ENCODE assay signal across 9 mouse cellular contexts in genomic region chrY:808991-809661, GRCm38 (mm10). TPM values are rescaled to one million over a fixed set of nuclear protein-coding genes. Genes with fewer than 3 reads are reported as not detected.
DNase-seq lines count a peak whose midpoint lies in the region; ATAC-seq and TF ChIP-seq lines count a peak whose summit lies in the region.
"Had no signal": no experiment of that assay in that cellular context is flagged by ENCODE, and none has a peak within 500 bp of the region (broad histone marks: within the 10 kb centered on the region; RNA-seq: fewer than 3 reads in every experiment).

No protein-coding gene starts in this region.

- H3K4me2 ChIP-seq in embryonic facial prominence, embryonic 12.5 days (replicated peaks), result peak overlapping the region; percentile 27
- peak overlapping the region; percentile 37 for H3K4me2 ChIP-seq in hindbrain, embryonic 14.5 days (replicated peaks)
- H3K4me2 ChIP-seq in liver, postnatal 0 days (ENCODE audit: low read depth, low read length), result peak overlapping the region; percentile 48; the same call in 1 of the 2 replicates
- H3K4me2 ChIP-seq in stomach, embryonic 15.5 days, result peak overlapping the region; percentile 37

- intact Hi-C loops in heart, postnatal 25 days (cut with DNase I), result no loop called here

- 0% methylated on average over 14 of the region's 15 CpGs for WGBS in embryonic facial prominence, embryonic 12.5 days
- WGBS in hindbrain, embryonic 14.5 days, result 0% methylated on average over 11 of the region's 15 CpGs
- WGBS in liver, postnatal 0 days (ENCODE audit: insufficient replicate concordance), result 1% methylated on average over 10 of the region's 15 CpGs
- WGBS in stomach, embryonic 15.5 days, result 3% methylated on average over 5 of the region's 15 CpGs

- no peaks in the 10 kb centered on the region for H3K9me3 ChIP-seq in embryonic facial prominence, embryonic 12.5 days
- H3K9me3 ChIP-seq in hindbrain, embryonic 14.5 days (ENCODE audit: control insufficient read depth, low read length), result no peaks in the 10 kb centered on the region
- no peaks in the 10 kb centered on the region for H3K9me3 ChIP-seq in liver, postnatal 0 days (ENCODE audit: low read length)
- no peaks in the 10 kb centered on the region for H3K9me3 ChIP-seq in stomach, embryonic 15.5 days

- H3K27ac ChIP-seq in embryonic facial prominence, embryonic 12.5 days, result no peak overlapping the region
- H3K27ac ChIP-seq in hindbrain, embryonic 14.5 days, result no peak overlapping the region
- no peak overlapping the region for H3K27ac ChIP-seq in liver, postnatal 0 days (ENCODE audit: low read depth)
- no peak overlapping the region for H3K27ac ChIP-seq in stomach, embryonic 15.5 days

- H3K9ac ChIP-seq in embryonic facial prominence, embryonic 12.5 days, result no peak overlapping the region
- no peak overlapping the region for H3K9ac ChIP-seq in hindbrain, embryonic 14.5 days
- no peak overlapping the region for H3K9ac ChIP-seq in liver, postnatal 0 days (replicated peaks)
- no peak overlapping the region for H3K9ac ChIP-seq in stomach, embryonic 15.5 days

- 0 out of 2 replicates have a peak, but pooled peaks have one; percentile 52 for ATAC-seq in embryonic facial prominence, embryonic 12.5 days (ENCODE audit: insufficient number of reproducible peaks, insufficient read depth, low FRiP score, low TSS enrichment)
- ATAC-seq in hindbrain, embryonic 14.5 days (ENCODE audit: low FRiP score), result peak; percentile 68; the same call in 1 of the 2 replicates
- peak; percentile 66; the same call in 1 of the 2 replicates for ATAC-seq in liver, postnatal 0 days
- peak; percentile 63; the same call in 1 of the 2 replicates for ATAC-seq in stomach, embryonic 15.5 days (ENCODE audit: insufficient read depth, low FRiP score, low read depth)

- TF ChIP-seq EP300 in liver, postnatal 0 days (IDR thresholded peaks at IDR 0.05; ENCODE audit: low read depth), result no peak

- DNase-seq in heart, adult 11 months, result peak; percentile 96
- DNase-seq in heart, postnatal 25 days (ENCODE audit: low spot score), result no peak
- peak; percentile 23 for DNase-seq in hindbrain, embryonic 14.5 days (ENCODE audit: low spot score)
- peak; percentile 15 for DNase-seq in liver, postnatal 0 days
- no peak for DNase-seq in spleen, postnatal 36 days (ENCODE audit: low spot score in 2 of 2)
- DNase-seq in frontal cortex, adult 2 months (ENCODE audit: extremely low spot score in 1 of 2, low spot score in 1 of 2), result no peak

- no peaks in the 10 kb centered on the region for H3K27me3 ChIP-seq in embryonic facial prominence, embryonic 12.5 days
- no peaks in the 10 kb centered on the region for H3K27me3 ChIP-seq in hindbrain, embryonic 14.5 days (ENCODE audit: control insufficient read depth, insufficient read depth, low read length)
- H3K27me3 ChIP-seq in liver, postnatal 0 days (ENCODE audit: insufficient read depth, low read length), result no peaks in the 10 kb centered on the region
- H3K27me3 ChIP-seq in stomach, embryonic 15.5 days (replicated peaks), result no peaks in the 10 kb centered on the region

- no peaks in the 10 kb centered on the region for H3K36me3 ChIP-seq in embryonic facial prominence, embryonic 12.5 days
- no peaks in the 10 kb centered on the region for H3K36me3 ChIP-seq in hindbrain, embryonic 14.5 days (replicated peaks; ENCODE audit: control insufficient read depth, insufficient read depth)
- H3K36me3 ChIP-seq in liver, postnatal 0 days (replicated peaks; ENCODE audit: insufficient read depth, low read length), result no peaks in the 10 kb centered on the region
- H3K36me3 ChIP-seq in stomach, embryonic 15.5 days, result no peaks in the 10 kb centered on the region

- no peaks in the 10 kb centered on the region for H3K4me1 ChIP-seq in embryonic facial prominence, embryonic 12.5 days
- no peaks in the 10 kb centered on the region for H3K4me1 ChIP-seq in hindbrain, embryonic 14.5 days (replicated peaks; ENCODE audit: control insufficient read depth, insufficient read depth, low read length)
- no peaks in the 10 kb centered on the region for H3K4me1 ChIP-seq in liver, postnatal 0 days (ENCODE audit: insufficient read depth)
- no peaks in the 10 kb centered on the region for H3K4me1 ChIP-seq in stomach, embryonic 15.5 days

- TF ChIP-seq CTCF in liver, postnatal 0 days (IDR thresholded peaks at IDR 0.05; ENCODE audit: low read depth), result no peak

- 0 out of 2 replicates have a peak overlapping the region, but pooled peaks have one; percentile 5 for H3K4me3 ChIP-seq in embryonic facial prominence, embryonic 12.5 days
- H3K4me3 ChIP-seq in hindbrain, embryonic 14.5 days (replicated peaks; ENCODE audit: low read length), result no peak overlapping the region
- no peak overlapping the region for H3K4me3 ChIP-seq in liver, postnatal 0 days (ENCODE audit: low read depth, low read length)
- H3K4me3 ChIP-seq in stomach, embryonic 15.5 days (replicated peaks), result peak overlapping the region; percentile 13; the same call in 1 of the 2 replicates
- H3K4me3 ChIP-seq: myocyte had no signal

RNA-seq across cellular contexts. Expression of gene Uba1y, which starts 9.3 kb away (rescaled TPM):
- not detected for total RNA-seq in heart, postnatal 25 days (2021)
- polyA plus RNA-seq in embryonic facial prominence, embryonic 12.5 days (2016; fragmentation: Nextera tagmentation; extraction: Ambion mirVana), result not detected in 2 replicates
- polyA plus RNA-seq in hindbrain, embryonic 14.5 days (2014; fragmentation: Nextera tagmentation; extraction: Ambion mirVana), result 0.17 and 0.30 TPM in 2 replicates
- not detected in 2 replicates for polyA plus RNA-seq in liver, postnatal 0 days (2015; fragmentation: Nextera tagmentation; extraction: Ambion mirVana)
- not detected in 2 replicates for polyA plus RNA-seq in stomach, embryonic 15.5 days (2015; fragmentation: Nextera tagmentation; extraction: Ambion mirVana)
- 1.6 TPM in 1 of 2 replicates, not detected in the other for polyA plus RNA-seq in frontal cortex, adult 2 months (2012; rRNA removed)
- polyA plus RNA-seq: myocyte had no signal

RNA-seq across cellular contexts. Expression of gene Zfy1, which starts 11.9 kb away (rescaled TPM):
- not detected for total RNA-seq in heart, postnatal 25 days (2021)
- not detected in 2 replicates for polyA plus RNA-seq in embryonic facial prominence, embryonic 12.5 days (2016; fragmentation: Nextera tagmentation; extraction: Ambion mirVana)
- not detected in 2 replicates for polyA plus RNA-seq in hindbrain, embryonic 14.5 days (2014; fragmentation: Nextera tagmentation; extraction: Ambion mirVana)
- polyA plus RNA-seq in liver, postnatal 0 days (2015; fragmentation: Nextera tagmentation; extraction: Ambion mirVana), result not detected in 2 replicates
- not detected in 2 replicates for polyA plus RNA-seq in stomach, embryonic 15.5 days (2015; fragmentation: Nextera tagmentation; extraction: Ambion mirVana)
- polyA plus RNA-seq in frontal cortex, adult 2 months (2012; rRNA removed), result not detected in 2 replicates
- polyA plus RNA-seq: myocyte had no signal

Comparison
In these comparisons a context has a peak if more than half of its experiments do, and no peak if none do; other contexts are left out.
1. DNase-seq: peak in heart, adult 11 months (single experiment), hindbrain, embryonic 14.5 days (single experiment) and liver, postnatal 0 days (single experiment); none in heart, postnatal 25 days (single experiment), spleen, postnatal 36 days (0 of 2) and frontal cortex, adult 2 months (0 of 2).
2. H3K4me3 ChIP-seq: peak in embryonic facial prominence, embryonic 12.5 days (single experiment) and stomach, embryonic 15.5 days (single experiment); none in hindbrain, embryonic 14.5 days (single experiment) and liver, postnatal 0 days (single experiment).
3. Peak in every context shown above with its lines, with median percentiles within 50 percentile points of each other: ATAC-seq and H3K4me2 ChIP-seq.